Mouse (Mus musculus) E14TG2a.4 (cell line): ENCODE measurements at regions not wholly inside any gene's neighbourhood (a gene's known extent, or its start where the extent isn't known, plus 50 kb on each side); places are given as distances from the start of the nearest gene placed in this dataset.

Experiments used
- CTCF ChIP-seq: conservative IDR thresholded peaks from 2 replicates; pipeline ENCODE4 v1.5.1; 2014; ENCODE audit warnings: low read length
- POU5F1 ChIP-seq: IDR thresholded peaks from 2 replicates; pipeline ENCODE4 v1.6.1; 2014; ENCODE audit warnings: low read length, borderline replicate concordance

DNA sequence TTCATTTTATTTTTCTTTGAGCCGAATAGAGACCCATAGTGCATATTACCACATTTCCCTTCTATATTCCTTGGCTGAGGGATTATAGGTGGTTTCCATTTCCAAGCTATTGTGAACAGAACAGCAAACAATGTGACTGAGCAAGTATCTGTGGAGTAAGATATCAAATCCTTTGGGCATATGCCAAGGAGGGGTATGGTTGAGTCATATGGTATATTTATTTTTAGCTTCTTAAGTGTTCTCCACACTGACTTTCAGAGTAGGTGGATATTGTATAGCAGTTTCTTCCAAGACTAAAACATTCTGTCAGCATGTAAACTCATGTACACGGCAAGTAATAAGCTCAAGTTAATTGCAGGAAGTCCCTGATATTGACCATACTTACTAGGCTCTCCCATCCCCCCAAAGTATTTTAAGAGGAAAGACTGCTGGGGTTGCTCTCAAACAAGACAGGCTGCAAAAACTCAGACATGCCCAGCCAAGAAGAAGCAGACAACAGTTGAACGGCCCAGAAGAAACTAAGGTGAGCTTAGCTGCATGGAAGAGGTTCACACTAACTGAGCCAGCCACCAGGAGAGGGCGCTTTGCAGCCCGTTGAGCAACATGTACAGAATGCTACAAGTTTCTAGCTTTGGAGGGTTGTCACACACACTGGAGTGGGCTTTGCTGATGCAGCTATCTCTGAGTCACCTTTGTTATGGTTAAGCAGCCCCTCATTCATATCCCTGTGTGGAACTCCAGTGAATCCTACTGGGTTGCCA, 63.4 kb upstream of the Galnt5 start:
- TF ChIP-seq CTCF (peak; percentile 59), POU5F1 (no peak)
